Mouse (Mus musculus): ENCODE measurements around the gene Fam214b. TPM values are rescaled to one million over a fixed set of nuclear protein-coding genes. Genes with fewer than 3 reads are reported as not detected.

The Fam214b gene
- polyA plus RNA-seq (2012; rRNA removed): 15.8 and 22.5 TPM in 2 replicates

GRCm38 (mm10) chr4:43045659-43046302, at the start of gene Fam214b:
Fam214b (minus strand) TSS chr4:43046220.

GRCm38 (mm10) chr4:43058753-43059654, 13.0 kb upstream of the Fam214b start, which contains the start of gene Unc13b:
Unc13b (plus strand) TSS chr4:43058953.

GRCm38 (mm10) chr4:43031237-43031995, 14.6 kb downstream of the Fam214b start, which contains the start of gene Stoml2:
Stoml2 (minus strand) TSS chr4:43031710.

DNA sequence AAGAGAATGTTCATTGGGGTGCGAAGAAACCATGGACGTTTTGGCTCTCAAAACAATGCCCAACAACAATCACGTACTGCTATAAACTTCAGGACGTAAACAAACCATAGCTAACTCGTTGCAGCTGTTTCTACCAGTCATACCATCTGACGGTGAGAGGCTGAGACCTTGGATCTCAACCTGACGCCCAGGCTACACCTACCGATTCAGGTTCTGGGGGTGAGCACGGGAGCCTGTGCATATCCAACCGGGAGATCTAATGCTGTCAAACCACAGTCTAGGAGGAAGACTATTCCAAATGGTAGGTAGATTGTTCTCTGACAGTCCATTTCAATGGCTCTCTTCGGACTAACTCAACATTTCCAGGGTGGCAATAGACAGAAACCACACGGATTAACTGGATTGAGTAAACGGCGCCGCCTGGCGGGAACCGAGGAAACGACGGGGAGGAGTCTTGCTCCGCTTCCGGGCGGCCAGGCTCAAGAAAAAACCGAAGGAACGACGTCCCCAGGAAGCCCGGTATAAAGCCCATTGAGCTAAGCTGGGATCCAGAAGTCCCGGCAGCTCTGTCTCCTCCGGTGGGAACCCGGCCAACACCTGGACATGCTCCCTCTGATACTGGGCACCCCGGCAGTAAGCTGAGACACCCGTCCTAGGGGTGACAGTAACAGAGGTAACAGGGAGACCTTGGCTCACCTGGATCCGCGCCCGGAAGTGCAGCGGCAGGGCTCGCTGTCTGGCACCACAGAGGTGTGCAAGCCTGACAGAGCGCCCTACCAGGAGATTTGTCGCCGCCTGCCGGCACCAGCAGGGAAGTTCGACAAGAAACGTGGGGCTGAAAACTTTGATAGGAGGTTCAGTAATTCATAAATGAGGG, 20.7 kb downstream of the Fam214b start, which contains the start of gene Pigo:
Gene Pigo, minus strand, starts transcription at position 736 of the 877 bp plus-strand sequence.

GRCm38 (mm10) chr4:43010161-43011038, 35.6 kb downstream of the Fam214b start, which contains the start of gene Fancg:
Fancg (minus strand) TSS chr4:43010506.

GRCm38 (mm10) chr4:43000141-43000986, 45.7 kb downstream of the Fam214b start, which contains the start of gene Vcp:
Vcp (minus strand) TSS chr4:43000507.

Other genes starting within 250 kb of the Fam214b start
- gene Fam205a1, start 192.3 kb downstream of the Fam214b start, polyA plus RNA-seq (2012; rRNA removed): 0.11 and 0.25 TPM in 2 replicates
- not detected in 2 replicates for gene Gm12394, start 189.4 kb downstream of the Fam214b start, polyA plus RNA-seq (2012; rRNA removed)
- gene Fam205c, start 172.0 kb downstream of the Fam214b start, polyA plus RNA-seq (2012; rRNA removed): 0.03 and 0.06 TPM in 2 replicates
- gene Phf24, start 129.6 kb downstream of the Fam214b start, polyA plus RNA-seq (2012; rRNA removed): 0.09 TPM in 2 replicates
- gene Dnajb5, start 96.4 kb downstream of the Fam214b start, polyA plus RNA-seq (2012; rRNA removed): 0.85 and 0.96 TPM in 2 replicates
- 0.06 TPM in 1 of 2 replicates, not detected in the other for gene 1700022I11Rik, start 76.6 kb downstream of the Fam214b start, polyA plus RNA-seq (2012; rRNA removed)
- 84.9 and 92.1 TPM in 2 replicates for gene Vcp, start 45.7 kb downstream of the Fam214b start, polyA plus RNA-seq (2012; rRNA removed)
- gene Fancg, start 35.7 kb downstream of the Fam214b start, polyA plus RNA-seq (2012; rRNA removed): 8.2 and 9.7 TPM in 2 replicates
- gene Pigo, start 20.4 kb downstream of the Fam214b start, polyA plus RNA-seq (2012; rRNA removed): 6.6 and 9.3 TPM in 2 replicates
- 74.1 and 96.3 TPM in 2 replicates for gene Stoml2, start 14.5 kb downstream of the Fam214b start, polyA plus RNA-seq (2012; rRNA removed)
- 0.78 and 0.81 TPM in 2 replicates for gene Unc13b, start 12.7 kb upstream of the Fam214b start, polyA plus RNA-seq (2012; rRNA removed)
- gene Atp8b5, start 220.9 kb upstream of the Fam214b start, polyA plus RNA-seq (2012; rRNA removed): 0.07 and 0.09 TPM in 2 replicates